Mouse (Mus musculus) ES-Bruce4 (cell line): Measurements from ENCODE around the gene Capn13.
A peak's percentile ranks its signal among the peaks of the same experiment; 100 is the strongest.

Experiments
- CTCF ChIP-seq: IDR thresholded peaks from one replicate; pipeline ENCODE4 v1.8.1; 2011; ENCODE audit warnings: low read depth, low read length
- EP300 ChIP-seq: IDR thresholded peaks from 2 replicates; pipeline ENCODE4 v1.6.1; 2011; ENCODE audit warnings: low read depth, low read length; ENCODE audit not compliant: insufficient read depth
- POLR2A ChIP-seq: IDR thresholded peaks from one replicate; pipeline ENCODE4 v1.8.1; 2011; ENCODE audit warnings: low read length; ENCODE audit not compliant: insufficient read depth

- TF ChIP-seq CTCF (peak; percentile 85), POLR2A (no peak), EP300 (no peak)
Measured at GRCm38 (mm10) chr17:73302104-73302503, 98.6 kb downstream of the Capn13 start.
